Mouse (Mus musculus) midbrain, embryonic 16.5 days (tissue): ENCODE measurements around the gene Lmo4. TPM values are rescaled to one million over a fixed set of nuclear protein-coding genes. Genes with fewer than 3 reads are reported as not detected.
A peak's percentile ranks its signal among the peaks of the same experiment; 100 is the strongest.

Source experiments
- ATAC-seq: fragments of 200-750 bp; cut with Nextera tagmentation; 2 replicates; pipeline ENCODE4 v1.8.0; 2017; ENCODE audit warnings: moderate TSS enrichment
- H3K27ac ChIP-seq: fragments of 300-500 bp; sonication (generic); 2 replicates; pipeline ENCODE4 v1.5.1; 2014; ENCODE audit warnings: mild to moderate bottlenecking, low read length, mixed read lengths
- H3K27me3 ChIP-seq: fragments of 300-500 bp; sonication (generic); 2 replicates; pipeline ENCODE4 v1.6.1; 2014; ENCODE audit warnings: low read depth, low read length, mixed read lengths; ENCODE audit not compliant: control insufficient read depth, insufficient read depth
- H3K36me3 ChIP-seq: fragments of 300-500 bp; sonication (generic); 2 replicates; pipeline ENCODE4 v1.6.1; 2014; ENCODE audit warnings: mild to moderate bottlenecking, low read length, moderate library complexity, mixed read lengths; ENCODE audit not compliant: control insufficient read depth, insufficient read depth
- H3K4me1 ChIP-seq: fragments of 300-500 bp; sonication (generic); 2 replicates; pipeline ENCODE4 v1.6.1; 2014; ENCODE audit warnings: mild to moderate bottlenecking, low read length, mixed read lengths; ENCODE audit not compliant: control insufficient read depth, insufficient read depth
- H3K4me2 ChIP-seq: fragments of 300-500 bp; sonication (generic); 2 replicates; pipeline ENCODE4 v1.6.1; 2014; ENCODE audit warnings: mild to moderate bottlenecking, low read length, mixed read lengths
- H3K4me3 ChIP-seq: fragments of 300-500 bp; sonication (generic); 2 replicates; pipeline ENCODE4 v1.5.1; 2014; ENCODE audit warnings: low read depth, mild to moderate bottlenecking, low read length, moderate library complexity, mixed read lengths
- H3K9ac ChIP-seq: fragments of 300-500 bp; sonication (generic); 2 replicates; pipeline ENCODE4 v1.6.1; 2014; ENCODE audit warnings: low read depth, low read length, mixed read lengths
- H3K9me3 ChIP-seq: fragments of 300-500 bp; sonication (generic); replicated peaks from 2 replicates; pipeline ENCODE4 v1.6.1; 2014; ENCODE audit warnings: mild to moderate bottlenecking, low read length, mixed read lengths; ENCODE audit not compliant: control insufficient read depth, poor library complexity, severe bottlenecking
- WGBS: fragments of 180-500 bp; shearing (Covaris S2); extraction: QIAGEN DNeasy Blood & Tissue Kit; methylation state at CpG from one replicate; pipeline ENCODE4 v1.1.7; 2014; 5-methylcytosine and 5-hydroxymethylcytosine counted together
- polyA plus RNA-seq: library from polyadenylated mRNA; unstranded; fragments of >200 nt; fragmentation: Nextera tagmentation; extraction: Ambion mirVana; gene quantifications from 2 replicates; pipeline ENCODE4 v1.2.1, GENCODE M21; 2015

The Lmo4 gene
- 72.0 and 86.3 TPM in 2 replicates for polyA plus RNA-seq

DNA sequence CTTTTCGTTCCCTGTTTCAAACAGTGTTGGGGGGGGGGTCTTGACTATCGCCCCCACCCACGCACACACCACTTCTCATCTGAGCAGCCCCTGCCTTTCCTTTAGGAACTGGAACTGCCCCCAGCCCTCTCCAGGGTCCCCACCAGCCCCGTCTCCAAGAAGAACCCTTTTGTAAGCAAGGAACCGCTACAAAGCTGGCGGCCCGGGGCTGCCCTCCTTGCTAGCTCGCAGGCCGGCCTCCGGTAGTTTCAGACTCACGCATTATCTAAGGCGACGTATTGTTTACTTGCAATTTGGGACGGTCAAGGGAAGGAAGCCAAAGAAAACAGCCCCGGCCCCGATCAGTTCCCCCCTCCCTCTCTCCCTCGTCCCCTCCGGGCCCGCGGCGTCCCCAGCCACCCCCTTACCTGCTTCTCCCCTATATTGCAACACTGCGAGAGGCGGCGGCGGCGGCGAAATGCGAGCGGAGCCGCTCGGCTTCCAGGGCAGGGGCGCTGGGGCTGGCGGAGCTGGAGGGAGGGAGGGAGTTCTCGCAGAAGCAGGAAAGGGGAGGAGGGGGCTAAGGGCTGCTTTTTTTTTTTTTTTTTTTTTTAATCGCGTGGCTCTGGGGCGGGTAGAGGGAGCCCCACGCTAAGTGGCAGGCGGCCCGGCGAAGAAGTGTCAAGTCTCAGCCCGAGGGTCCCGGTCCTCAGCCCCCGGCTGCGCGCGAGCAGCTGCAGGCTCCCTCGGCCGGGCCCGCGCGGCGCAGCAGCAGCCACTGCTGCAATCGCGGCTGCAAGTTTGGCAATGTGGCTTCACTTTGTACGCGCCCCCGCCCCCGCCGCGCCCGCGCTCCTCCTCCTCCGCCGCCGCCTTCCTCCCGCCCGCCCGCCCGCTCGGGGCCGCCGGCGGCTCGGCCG lies at the start of gene Lmo4:
Lmo4 (minus strand) TSS at position 808 of the 899 bp plus-strand sequence.
- Histone ChIP-seq H3K9me3 (no peaks in the 10 kb centered on the region), H3K9ac (peak within 1 kb of the TSS; percentile 77), H3K4me1 (peaks cover 23% of the 10 kb centered on the region), H3K36me3 (no peaks in the 10 kb centered on the region), H3K4me3 (peak within 1 kb of the TSS; percentile 88), H3K27me3 (no peaks in the 10 kb centered on the region), H3K27ac (peak within 1 kb of the TSS; percentile 95), H3K4me2 (peak within 1 kb of the TSS; percentile 90)
- WGBS = 0% methylated on average over 34 of the region's 76 CpGs
- peak; percentile 86 for ATAC-seq

DNA sequence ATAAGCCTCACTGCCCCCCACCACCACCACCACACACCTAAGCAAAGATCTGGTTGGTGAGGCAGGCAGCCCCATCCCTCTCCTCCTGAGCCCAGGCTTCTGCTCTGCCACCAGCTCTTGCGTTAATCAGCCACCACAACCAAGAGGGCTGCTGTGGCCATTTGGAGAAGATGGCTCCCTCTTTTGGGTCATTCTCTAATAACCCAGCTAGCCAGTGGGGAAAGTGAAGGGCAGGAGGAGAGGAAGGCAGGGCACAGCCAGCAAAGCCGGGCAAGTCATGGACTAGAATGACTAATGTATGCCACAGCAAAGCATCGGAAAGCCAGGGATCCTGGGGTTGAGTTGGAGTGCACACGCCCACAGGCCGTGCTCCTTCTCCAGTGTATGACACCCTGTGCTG lies 49.3 kb upstream of the Lmo4 start:
- Histone ChIP-seq H3K27me3 (no peaks in the 10 kb centered on the region), H3K4me1 (no peaks in the 10 kb centered on the region), H3K36me3 (no peaks in the 10 kb centered on the region), H3K4me2 (no peak overlapping the region), H3K9ac (no peak overlapping the region), H3K27ac (no peak overlapping the region), H3K4me3 (no peak overlapping the region), H3K9me3 (no peaks in the 10 kb centered on the region)
- no peak for ATAC-seq
- 88% methylated on average over 5 of the region's 5 CpGs for WGBS

DNA sequence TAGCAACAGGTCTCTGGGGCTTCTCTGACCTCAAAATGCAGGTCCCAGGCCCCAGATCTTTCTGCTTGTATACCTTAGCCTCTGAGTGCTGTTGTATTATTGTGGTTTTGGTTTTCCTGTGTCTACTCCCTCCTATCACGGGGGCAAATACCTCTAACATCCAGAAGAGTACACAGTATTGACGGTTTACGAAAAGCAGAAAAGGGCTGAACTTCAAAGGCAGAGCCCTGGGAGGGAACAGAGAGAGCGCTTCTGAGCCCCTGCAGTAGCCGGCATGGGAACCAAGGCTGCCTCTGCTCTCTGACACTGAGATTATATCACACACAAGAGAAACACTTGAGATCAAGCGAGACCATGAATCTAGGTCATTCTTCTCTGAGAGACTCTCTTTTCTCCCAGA lies 48.0 kb upstream of the Lmo4 start:
- 71% methylated on average over 6 of the region's 6 CpGs for WGBS
- Histone ChIP-seq H3K4me2 (no peak overlapping the region), H3K4me1 (no peaks in the 10 kb centered on the region), H3K9ac (no peak overlapping the region), H3K9me3 (no peaks in the 10 kb centered on the region), H3K4me3 (no peak overlapping the region), H3K27me3 (no peaks in the 10 kb centered on the region), H3K36me3 (no peaks in the 10 kb centered on the region), H3K27ac (no peak overlapping the region)
- ATAC-seq = no peak

DNA sequence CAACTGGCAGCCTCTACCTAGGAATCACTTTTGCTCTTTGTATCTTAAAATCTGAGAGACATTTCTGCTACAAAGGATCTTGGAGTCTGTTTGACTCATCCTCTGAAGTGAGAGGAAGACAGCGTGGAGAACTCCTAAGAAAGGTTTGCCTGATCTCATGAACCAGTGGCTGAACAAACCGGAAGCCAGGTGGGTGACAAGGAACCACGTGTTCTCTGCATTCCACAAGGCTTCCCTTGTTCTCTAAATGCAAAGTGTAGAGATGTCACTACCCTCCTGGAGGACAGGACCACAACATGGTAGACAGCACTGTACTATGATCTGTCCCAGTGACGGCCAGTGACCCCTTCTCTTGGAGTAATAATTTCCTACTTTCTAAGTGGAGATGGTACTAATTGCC lies 47.1 kb upstream of the Lmo4 start:
- 87% methylated on average over 4 of the region's 4 CpGs for WGBS
- Histone ChIP-seq H3K4me1 (no peaks in the 10 kb centered on the region), H3K9ac (no peak overlapping the region), H3K4me3 (no peak overlapping the region), H3K27me3 (no peaks in the 10 kb centered on the region), H3K27ac (no peak overlapping the region), H3K4me2 (no peak overlapping the region), H3K36me3 (no peaks in the 10 kb centered on the region), H3K9me3 (no peaks in the 10 kb centered on the region)
- ATAC-seq = no peak

GRCm38 (mm10) chr3:144242025-144242673 lies 37.1 kb upstream of the Lmo4 start:
- Histone ChIP-seq H3K9me3 (no peaks in the 10 kb centered on the region), H3K27ac (no peak overlapping the region), H3K4me1 (no peaks in the 10 kb centered on the region), H3K27me3 (no peaks in the 10 kb centered on the region; the same call in 1 of the 2 replicates), H3K4me2 (no peak overlapping the region), H3K36me3 (no peaks in the 10 kb centered on the region), H3K9ac (no peak overlapping the region), H3K4me3 (no peak overlapping the region)
- ATAC-seq = peak; percentile 58; the same call in 1 of the 2 replicates
- WGBS = 29% methylated on average over 15 of the region's 15 CpGs

DNA sequence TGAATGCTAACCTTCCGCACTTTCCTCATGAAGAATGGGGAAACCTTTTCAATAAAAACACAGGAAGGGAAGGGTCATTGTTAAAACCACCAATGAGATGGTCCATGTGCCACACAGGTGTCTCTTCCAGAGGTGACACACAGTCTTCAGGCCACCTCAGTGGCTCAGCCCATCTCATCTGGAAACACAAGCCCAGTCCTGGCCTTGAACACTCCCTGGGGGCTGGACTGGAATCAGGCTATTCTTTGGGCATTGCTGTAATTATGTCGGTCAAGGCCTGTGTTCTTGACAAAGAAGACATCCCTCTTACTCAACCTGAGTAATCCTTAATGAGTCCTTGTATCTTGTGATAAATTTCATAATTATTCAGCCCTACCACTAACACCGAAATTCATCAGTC lies 36.1 kb upstream of the Lmo4 start:
- H3K4me1 ChIP-seq = no peaks in the 10 kb centered on the region
- H3K27ac ChIP-seq = no peak overlapping the region
- no peaks in the 10 kb centered on the region for H3K36me3 ChIP-seq
- no peak overlapping the region for H3K4me3 ChIP-seq
- H3K9ac ChIP-seq = no peak overlapping the region
- H3K27me3 ChIP-seq = no peaks in the 10 kb centered on the region; the same call in 1 of the 2 replicates
- no peak for ATAC-seq
- WGBS = 85% methylated on average over 3 of the region's 3 CpGs
- no peaks in the 10 kb centered on the region for H3K9me3 ChIP-seq
- H3K4me2 ChIP-seq = no peak overlapping the region

DNA sequence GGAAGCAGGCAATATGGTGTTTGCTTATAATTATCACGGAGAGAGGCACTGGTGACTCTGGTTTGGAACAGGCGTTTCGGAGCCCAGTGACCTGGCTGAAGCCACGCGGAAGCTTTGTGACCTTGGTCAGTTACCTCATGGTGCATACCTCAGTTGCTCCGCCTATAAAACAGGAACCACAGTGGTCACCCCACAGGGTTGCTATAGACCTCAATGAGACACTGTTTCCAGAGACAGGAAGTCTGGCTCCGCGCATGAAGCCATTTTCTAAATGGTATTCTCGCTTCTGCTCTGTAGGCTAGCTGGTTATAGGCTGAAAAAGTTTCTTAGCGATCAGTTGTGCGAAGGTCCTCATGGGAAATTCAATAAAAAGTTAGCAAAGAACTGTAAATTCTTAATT lies 33.5 kb upstream of the Lmo4 start:
- ATAC-seq = no peak
- no peaks in the 10 kb centered on the region; the same call in 1 of the 2 replicates for H3K27me3 ChIP-seq
- no peaks in the 10 kb centered on the region for H3K36me3 ChIP-seq
- no peak overlapping the region for H3K9ac ChIP-seq
- 95% methylated on average over 11 of the region's 11 CpGs for WGBS
- no peak overlapping the region for H3K4me3 ChIP-seq
- no peak overlapping the region for H3K4me2 ChIP-seq
- H3K27ac ChIP-seq = no peak overlapping the region
- H3K4me1 ChIP-seq = no peaks in the 10 kb centered on the region
- H3K9me3 ChIP-seq = no peaks in the 10 kb centered on the region

GRCm38 (mm10) chr3:144232347-144233008 lies 27.5 kb upstream of the Lmo4 start:
- Histone ChIP-seq H3K27me3 (no peaks in the 10 kb centered on the region), H3K27ac (no peak overlapping the region), H3K4me3 (no peak overlapping the region), H3K36me3 (no peaks in the 10 kb centered on the region), H3K4me2 (no peak overlapping the region), H3K9ac (no peak overlapping the region), H3K4me1 (peaks cover 2% of the 10 kb centered on the region; the same call in 1 of the 2 replicates), H3K9me3 (no peaks in the 10 kb centered on the region)
- no peak for ATAC-seq
- WGBS = 88% methylated on average over 11 of the region's 11 CpGs
